Mouse (Mus musculus) embryonic facial prominence, embryonic 13.5 days (tissue): ENCODE results near the gene Rmdn3. TPM values are rescaled to one million over a fixed set of nuclear protein-coding genes. Genes with fewer than 3 reads are reported as not detected.

Source experiments
- ATAC-seq: fragments of 200-750 bp; cut with Nextera tagmentation; 2 replicates; pipeline ENCODE4 v1.8.0; 2017; ENCODE audit warnings: low read depth; ENCODE audit not compliant: insufficient number of reproducible peaks, insufficient read depth, low FRiP score, low TSS enrichment
- H3K27ac ChIP-seq: fragments of 300-500 bp; sonication (generic); 2 replicates; pipeline ENCODE4 v1.5.1; 2015; ENCODE audit warnings: moderate library complexity, mild to moderate bottlenecking, inconsistent platforms
- H3K27me3 ChIP-seq: fragments of 300-500 bp; sonication (generic); 2 replicates; pipeline ENCODE4 v1.6.1; 2015; ENCODE audit warnings: mild to moderate bottlenecking, inconsistent platforms
- H3K36me3 ChIP-seq: fragments of 300-500 bp; sonication (generic); 2 replicates; pipeline ENCODE4 v1.6.1; 2015; ENCODE audit warnings: mild to moderate bottlenecking, inconsistent platforms
- H3K4me1 ChIP-seq: fragments of 300-500 bp; sonication (generic); 2 replicates; pipeline ENCODE4 v1.6.1; 2015; ENCODE audit warnings: inconsistent platforms
- H3K4me2 ChIP-seq: fragments of 300-500 bp; sonication (generic); 2 replicates; pipeline ENCODE4 v1.6.1; 2015; ENCODE audit warnings: moderate library complexity, mild to moderate bottlenecking, inconsistent platforms
- H3K4me3 ChIP-seq: fragments of 300-500 bp; sonication (generic); 2 replicates; pipeline ENCODE4 v1.5.1; 2015; ENCODE audit warnings: mild to moderate bottlenecking, inconsistent platforms
- H3K9ac ChIP-seq: fragments of 300-500 bp; sonication (generic); 2 replicates; pipeline ENCODE4 v1.6.1; 2015; ENCODE audit warnings: mild to moderate bottlenecking, inconsistent platforms
- H3K9me3 ChIP-seq: fragments of 300-500 bp; sonication (generic); 2 replicates; pipeline ENCODE4 v1.6.1; 2016; ENCODE audit warnings: inconsistent platforms
- whole genome bisulfite sequencing: fragments of 180-500 bp; shearing (Covaris S2); methylation state at CpG from one replicate; pipeline ENCODE4 v1.1.7; 2015; ENCODE audit warnings: mixed read lengths; 5-methylcytosine and 5-hydroxymethylcytosine counted together
- polyA plus RNA-seq: library from polyadenylated mRNA; unstranded; fragments of >200 nt; fragmentation: Nextera tagmentation; extraction: Ambion mirVana; gene quantifications from 2 replicates; pipeline ENCODE4 v1.2.1, GENCODE M21; 2015

The Rmdn3 gene
- 37.5 and 40.9 TPM in 2 replicates for polyA plus RNA-seq

- peak within 1 kb of the TSS; percentile 93 for H3K9ac ChIP-seq
- under 1% methylated on average over 56 of the region's 57 CpGs for WGBS
- peaks cover 16% of the 10 kb centered on the region for H3K4me1 ChIP-seq
- H3K4me3 ChIP-seq, result peak within 1 kb of the TSS; percentile 100
- peaks cover 25% of the 10 kb centered on the region for H3K36me3 ChIP-seq
- H3K4me2 ChIP-seq, result peak within 1 kb of the TSS; percentile 95
- H3K27ac ChIP-seq, result peak within 1 kb of the TSS; percentile 34; the same call in 1 of the 2 replicates
- no peaks in the 10 kb centered on the region for H3K9me3 ChIP-seq
- H3K27me3 ChIP-seq, result no peaks in the 10 kb centered on the region; the same call in 1 of the 2 replicates
- peak; percentile 71; the same call in 1 of the 2 replicates for ATAC-seq
Observed at GRCm38 (mm10) chr2:119156681-119157572, at the start of gene Rmdn3. Gene Rmdn3, minus strand, starts transcription at chr2:119157034.

DNA sequence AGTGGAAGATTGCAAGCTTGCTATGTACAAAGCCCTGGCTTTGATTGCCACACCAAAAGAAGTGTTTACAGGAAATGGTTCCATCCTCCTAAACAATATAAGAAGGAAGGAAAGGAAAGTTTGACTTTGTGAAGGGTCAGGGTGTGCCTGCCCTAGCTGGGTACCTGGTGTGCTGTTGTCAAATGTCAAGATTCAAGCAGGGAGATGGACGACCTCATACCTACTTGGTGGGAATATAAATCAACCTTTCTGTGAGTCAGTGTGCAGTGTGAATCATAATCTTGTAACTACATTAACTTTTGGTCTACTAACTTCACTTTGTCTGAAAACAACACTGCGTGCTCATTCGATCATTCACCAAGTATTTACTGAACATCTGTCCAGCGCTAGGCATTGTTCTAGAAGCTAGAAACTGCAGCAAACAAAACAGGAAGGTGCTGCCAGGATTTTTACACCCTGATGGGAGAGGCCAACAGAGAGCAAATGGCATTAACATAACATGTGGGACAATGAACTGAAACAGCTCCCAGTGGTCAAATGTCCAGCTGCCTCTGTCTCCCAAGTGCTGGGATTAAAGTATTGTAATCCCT, 47.1 kb upstream of the Rmdn3 start:
- Histone ChIP-seq H3K9ac (no peak overlapping the region), H3K4me1 (peaks cover 17% of the 10 kb centered on the region), H3K27ac (no peak overlapping the region), H3K9me3 (no peaks in the 10 kb centered on the region), H3K27me3 (no peaks in the 10 kb centered on the region), H3K36me3 (no peaks in the 10 kb centered on the region), H3K4me3 (no peak overlapping the region), H3K4me2 (no peak overlapping the region)
- WGBS, result 85% methylated on average over 4 of the region's 4 CpGs
- ATAC-seq, result no peak

DNA sequence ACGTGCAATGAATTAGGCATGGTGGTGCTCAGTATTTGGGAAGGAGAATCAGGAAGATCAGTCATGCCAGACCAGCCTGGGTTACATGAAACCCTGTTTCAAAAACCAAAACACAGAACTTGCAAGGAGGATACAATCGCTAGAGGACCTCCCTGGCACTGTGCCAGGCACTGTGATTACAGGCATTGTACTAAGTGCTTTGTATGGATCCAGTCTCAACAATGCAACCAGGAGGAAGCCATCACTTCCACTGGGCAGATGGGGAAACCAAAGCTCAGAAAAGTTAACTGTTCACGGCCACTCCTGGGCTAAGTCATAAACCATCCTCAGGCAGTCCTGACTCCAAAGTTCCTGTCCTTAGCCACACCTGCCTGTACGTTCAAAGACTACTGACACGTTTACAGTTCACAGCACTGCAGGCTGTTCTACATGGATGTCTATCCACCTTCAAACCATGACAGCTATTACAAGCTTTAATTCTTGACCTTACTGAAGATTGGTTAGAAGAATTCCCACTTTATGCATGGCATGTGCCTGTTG, 46.1 kb upstream of the Rmdn3 start:
- WGBS, result 45% methylated on average over 5 of the region's 5 CpGs
- ATAC-seq, result no peak
- no peaks in the 10 kb centered on the region for H3K27me3 ChIP-seq

DNA sequence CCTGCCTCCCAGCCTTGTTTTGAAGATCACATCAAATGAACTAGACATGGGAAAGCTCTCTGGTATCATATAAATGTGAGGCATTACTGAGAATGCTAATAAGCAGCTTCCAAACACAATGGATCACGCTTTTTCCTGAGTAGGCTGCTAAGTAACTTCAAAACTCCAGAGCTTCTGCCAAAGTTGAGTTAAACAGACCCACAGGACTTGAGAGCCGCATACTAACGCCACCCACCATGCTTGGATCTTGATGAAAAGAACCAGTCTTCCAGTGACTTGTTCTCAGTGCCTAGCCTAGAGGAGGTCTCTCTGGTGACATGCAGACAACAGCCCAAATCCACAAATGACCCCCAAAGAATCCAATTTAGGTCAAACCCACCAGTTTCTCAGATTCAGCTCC, 42.1 kb upstream of the Rmdn3 start:
- H3K4me2 ChIP-seq, result no peak overlapping the region
- H3K36me3 ChIP-seq, result no peaks in the 10 kb centered on the region
- no peak for ATAC-seq
- no peak overlapping the region for H3K4me3 ChIP-seq
- H3K9me3 ChIP-seq, result no peaks in the 10 kb centered on the region
- peaks cover 38% of the 10 kb centered on the region for H3K4me1 ChIP-seq
- 59% methylated on average over 3 of the region's 3 CpGs for WGBS
- H3K9ac ChIP-seq, result no peak overlapping the region
- no peaks in the 10 kb centered on the region for H3K27me3 ChIP-seq
- 0 out of 2 replicates have a peak overlapping the region, but pooled peaks have one; percentile 14 for H3K27ac ChIP-seq

More for the DNA sequence above, 46.1 kb upstream of the Rmdn3 start:
- Histone ChIP-seq H3K4me1 (peaks cover 25% of the 10 kb centered on the region), H3K36me3 (no peaks in the 10 kb centered on the region), H3K4me2 (no peak overlapping the region), H3K27ac (peak overlapping the region; percentile 39), H3K4me3 (no peak overlapping the region), H3K9ac (no peak overlapping the region), H3K9me3 (no peaks in the 10 kb centered on the region)

- Histone ChIP-seq H3K4me2 (no peak overlapping the region), H3K9me3 (no peaks in the 10 kb centered on the region), H3K27me3 (no peaks in the 10 kb centered on the region), H3K9ac (no peak overlapping the region), H3K27ac (no peak overlapping the region), H3K4me1 (peaks cover 37% of the 10 kb centered on the region), H3K36me3 (no peaks in the 10 kb centered on the region), H3K4me3 (no peak overlapping the region)
- 28% methylated on average over 1 of the region's 1 CpGs for WGBS
- no peak for ATAC-seq
Observed at GRCm38 (mm10) chr2:119198049-119198448, 41.2 kb upstream of the Rmdn3 start.

- no peak overlapping the region for H3K4me2 ChIP-seq
- H3K4me3 ChIP-seq, result no peak overlapping the region
- ATAC-seq, result no peak
- no peak overlapping the region for H3K9ac ChIP-seq
- H3K36me3 ChIP-seq, result no peaks in the 10 kb centered on the region
- H3K27ac ChIP-seq, result no peak overlapping the region
- H3K4me1 ChIP-seq, result peaks cover 32% of the 10 kb centered on the region
- H3K9me3 ChIP-seq, result no peaks in the 10 kb centered on the region
- no peaks in the 10 kb centered on the region for H3K27me3 ChIP-seq
- 84% methylated on average over 1 of the region's 1 CpGs for WGBS
Observed at GRCm38 (mm10) chr2:119197493-119197892, 40.7 kb upstream of the Rmdn3 start.

DNA sequence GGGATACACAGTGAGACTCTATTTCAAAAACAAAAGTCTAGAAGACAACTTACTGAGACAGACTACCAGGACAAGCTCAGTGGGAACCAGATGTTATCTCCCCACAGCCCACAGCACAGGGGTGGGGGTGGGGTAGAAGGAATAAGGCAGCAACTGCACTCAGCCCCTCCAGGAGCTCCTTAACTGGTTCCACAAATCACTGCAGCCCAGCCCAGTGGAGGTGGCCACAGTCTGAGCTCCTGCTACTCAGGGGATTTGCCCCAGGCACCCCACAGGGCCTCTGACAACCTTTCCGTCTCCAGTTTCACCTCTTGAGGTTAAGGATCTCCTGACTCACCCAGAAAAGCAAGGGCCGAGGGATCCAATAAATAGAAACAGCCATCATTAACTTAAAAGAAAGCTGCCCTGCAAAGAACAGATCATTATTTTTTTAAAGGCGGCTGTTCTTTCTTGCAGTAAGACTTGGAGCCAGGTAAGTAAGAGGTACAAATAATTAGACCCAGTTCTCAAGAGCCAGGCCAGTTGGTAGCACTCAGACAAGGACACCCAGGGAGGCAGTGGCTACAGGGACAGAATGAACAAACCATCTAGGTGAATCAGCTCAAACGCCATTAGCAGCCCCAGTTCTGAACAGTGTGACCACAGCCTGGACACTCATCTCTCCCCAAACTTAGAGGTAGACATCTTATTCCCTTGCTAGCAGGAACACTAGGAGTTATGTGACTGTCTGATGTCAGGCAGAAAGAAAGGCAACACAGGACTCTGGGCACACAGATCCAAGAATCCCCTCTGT, 39.7 kb upstream of the Rmdn3 start:
- Histone ChIP-seq H3K4me1 (peaks cover 30% of the 10 kb centered on the region), H3K27me3 (no peaks in the 10 kb centered on the region), H3K4me3 (no peak overlapping the region), H3K9ac (0 out of 2 replicates have a peak overlapping the region, but pooled peaks have one; percentile 33), H3K9me3 (no peaks in the 10 kb centered on the region), H3K4me2 (no peak overlapping the region), H3K36me3 (no peaks in the 10 kb centered on the region), H3K27ac (peak overlapping the region; percentile 73)
- ATAC-seq, result no peak
- WGBS, result 10% methylated on average over 4 of the region's 4 CpGs

DNA sequence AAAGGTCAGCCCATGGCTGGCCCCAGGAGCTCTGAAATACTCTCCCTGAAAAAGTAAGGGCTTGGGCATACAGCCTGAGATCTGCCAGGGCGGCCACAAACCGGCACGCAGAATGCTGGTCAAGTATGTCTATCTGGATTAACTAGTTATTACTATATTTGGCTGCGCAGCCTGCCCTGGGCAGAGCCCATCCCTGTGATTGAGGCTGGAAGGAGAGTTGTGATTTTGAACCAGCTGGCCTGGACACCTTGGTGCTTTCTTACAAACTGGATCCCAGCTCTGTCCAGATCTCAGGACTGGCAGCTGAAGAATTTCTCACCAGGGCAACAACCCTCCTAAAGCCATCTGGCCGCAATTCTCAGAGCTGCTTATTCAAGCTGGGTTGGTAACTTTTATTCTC, 37.3 kb upstream of the Rmdn3 start:
- no peak overlapping the region for H3K27ac ChIP-seq

DNA sequence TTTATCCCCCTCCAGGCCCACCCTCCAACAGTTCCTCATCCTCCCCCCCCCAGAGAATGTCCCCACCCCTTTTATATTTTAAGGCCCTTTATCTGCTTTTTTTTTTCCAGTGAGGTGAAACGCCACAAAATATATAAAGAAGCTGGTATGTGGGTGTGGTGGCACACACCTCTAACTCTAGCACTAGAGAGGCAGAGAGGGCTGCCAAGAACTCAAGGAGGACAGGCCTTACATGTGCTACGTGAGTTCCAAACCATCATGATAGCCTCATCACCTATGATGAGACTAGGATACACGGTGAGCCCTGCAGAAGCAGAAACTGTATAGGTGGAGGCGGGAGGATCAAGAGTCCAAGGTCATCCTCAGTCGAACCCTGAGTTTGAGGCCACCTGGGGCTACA, 34.1 kb upstream of the Rmdn3 start:
- Histone ChIP-seq H3K4me1 (peaks cover 14% of the 10 kb centered on the region), H3K36me3 (peaks cover 4% of the 10 kb centered on the region; the same call in 1 of the 2 replicates), H3K27me3 (no peaks in the 10 kb centered on the region), H3K27ac (no peak overlapping the region), H3K4me2 (no peak overlapping the region), H3K4me3 (no peak overlapping the region), H3K9me3 (no peaks in the 10 kb centered on the region), H3K9ac (no peak overlapping the region)
- 85% methylated on average over 5 of the region's 5 CpGs for WGBS
- no peak for ATAC-seq

More for the DNA sequence above, 37.3 kb upstream of the Rmdn3 start:
- 83% methylated on average over 5 of the region's 5 CpGs for WGBS
- Histone ChIP-seq H3K9me3 (no peaks in the 10 kb centered on the region), H3K36me3 (no peaks in the 10 kb centered on the region), H3K4me3 (no peak overlapping the region), H3K4me1 (peaks cover 34% of the 10 kb centered on the region), H3K27me3 (no peaks in the 10 kb centered on the region), H3K9ac (no peak overlapping the region), H3K4me2 (no peak overlapping the region)
- ATAC-seq, result no peak

DNA sequence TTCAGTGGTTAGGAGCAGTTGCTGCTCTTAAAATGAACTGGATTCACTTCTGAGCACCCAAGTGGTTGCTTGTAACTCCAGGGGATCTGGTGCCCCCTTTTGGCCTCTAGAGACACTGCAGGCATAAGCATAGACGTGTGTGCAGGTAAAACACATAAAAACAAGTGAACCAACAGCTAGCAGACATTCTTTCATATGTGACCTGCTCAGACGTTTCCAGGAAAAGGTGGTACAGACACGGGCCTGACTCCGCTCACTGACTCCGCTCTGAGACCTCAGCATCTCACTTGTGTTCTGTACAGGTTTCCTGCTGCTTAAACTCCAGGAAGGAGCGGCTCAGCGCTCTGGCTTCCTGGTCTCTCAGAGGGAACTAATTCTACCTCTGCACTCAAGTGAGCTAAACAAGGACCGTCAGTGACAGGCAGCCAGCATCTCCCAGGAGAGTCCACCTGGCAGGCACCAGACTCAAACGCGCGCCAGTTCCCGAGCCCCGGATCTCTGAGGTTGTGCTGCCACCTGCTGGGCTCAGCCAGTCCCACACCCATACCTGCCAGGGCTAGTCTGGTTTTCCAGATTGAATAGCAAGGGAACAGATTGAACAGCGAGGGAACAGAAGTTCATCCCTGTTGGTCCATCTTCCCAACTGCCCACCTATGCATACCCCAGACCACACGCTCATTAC, 32.3 kb upstream of the Rmdn3 start:
- Histone ChIP-seq H3K27me3 (no peaks in the 10 kb centered on the region), H3K4me3 (peak overlapping the region; percentile 37)

More for the DNA sequence above, 32.3 kb upstream of the Rmdn3 start:
- Histone ChIP-seq H3K9ac (peak overlapping the region; percentile 46; the same call in 1 of the 2 replicates), H3K4me1 (peaks cover 11% of the 10 kb centered on the region; the same call in 1 of the 2 replicates), H3K4me2 (peak overlapping the region; percentile 78), H3K9me3 (no peaks in the 10 kb centered on the region), H3K27ac (no peak overlapping the region), H3K36me3 (peaks cover 18% of the 10 kb centered on the region)
- 6% methylated on average over 15 of the region's 15 CpGs for WGBS
- peak; percentile 56; the same call in 1 of the 2 replicates for ATAC-seq
